ENCODE assay signal across 8 mouse cellular contexts in the genomic region with DNA sequence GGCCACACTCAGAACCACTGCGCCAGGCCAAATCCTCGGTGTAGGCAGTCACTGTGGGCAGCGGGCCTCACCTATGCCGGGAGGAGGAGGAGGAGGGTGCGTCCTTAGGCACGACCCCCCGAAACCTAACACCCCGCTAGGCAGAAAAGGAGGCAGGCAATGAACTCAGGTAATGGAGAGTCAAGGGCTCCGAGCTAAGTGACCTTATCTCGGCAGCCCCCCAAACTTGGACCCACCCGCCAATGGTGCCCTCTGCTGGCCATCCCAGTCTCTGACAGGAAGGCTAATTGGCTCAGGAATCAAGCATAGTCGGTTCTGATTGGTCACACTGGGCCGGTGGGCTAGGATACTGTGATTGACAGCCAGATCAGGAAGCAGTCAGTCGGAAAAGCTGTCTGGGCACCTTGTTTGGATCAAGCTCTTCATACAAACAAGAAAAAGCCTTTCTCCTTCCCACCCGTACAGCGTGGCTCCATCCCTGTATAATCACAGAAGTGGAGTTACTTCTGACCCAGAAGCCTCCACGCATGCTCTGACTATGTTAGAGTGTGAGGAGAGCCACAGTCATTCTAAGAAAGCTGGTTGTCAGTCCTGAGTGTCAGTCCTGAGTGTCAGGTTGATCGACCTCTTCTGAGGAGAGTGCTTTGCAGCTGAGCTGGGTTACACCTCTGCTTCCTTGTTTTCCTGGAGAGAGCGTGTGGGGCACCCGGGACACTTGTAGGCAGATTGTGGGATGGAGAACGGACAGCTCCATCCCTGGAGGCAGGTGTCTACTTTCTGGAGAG. TPM values are rescaled to one million over a fixed set of nuclear protein-coding genes. Genes with fewer than 3 reads are reported as not detected.
DNase-seq lines count a peak whose midpoint lies in the region; ATAC-seq lines count a peak whose summit lies in the region.

No protein-coding gene starts in this region.

- H3K27ac ChIP-seq in hindbrain, embryonic 11.5 days (ENCODE audit: low read depth, low read length), result no peak overlapping the region
- H3K27ac ChIP-seq in stomach, embryonic 15.5 days, result no peak overlapping the region

- peak; percentile 73; the same call in 1 of the 2 replicates for ATAC-seq in frontal cortex, adult (ENCODE audit: low TSS enrichment)
- peak; percentile 75 for ATAC-seq in hindbrain, embryonic 11.5 days (ENCODE audit: low FRiP score)
- ATAC-seq in stomach, embryonic 15.5 days (ENCODE audit: insufficient read depth, low FRiP score, low read depth), result peak; percentile 23; the same call in 1 of the 2 replicates

- H3K9ac ChIP-seq in hindbrain, embryonic 11.5 days (ENCODE audit: low read depth, low read length), result peak overlapping the region; percentile 29; the same call in 1 of the 2 replicates
- H3K9ac ChIP-seq in stomach, embryonic 15.5 days, result no peak overlapping the region

- WGBS in hindbrain, embryonic 11.5 days, result 26% methylated on average over 21 of the region's 21 CpGs
- 29% methylated on average over 21 of the region's 21 CpGs for WGBS in stomach, embryonic 15.5 days

- H3K36me3 ChIP-seq in hindbrain, embryonic 11.5 days (ENCODE audit: control insufficient read depth, insufficient read depth, low read length), result no peaks in the 10 kb centered on the region
- no peaks in the 10 kb centered on the region for H3K36me3 ChIP-seq in stomach, embryonic 15.5 days

- peak; percentile 75 for DNase-seq in WW6 (ENCODE audit: low read depth, low spot score)
- peak; percentile 80 for DNase-seq in cerebellum, adult 8-10 months
- peak; percentile 89 for DNase-seq in hindbrain, embryonic 11.5 days (ENCODE audit: low spot score)
- DNase-seq in layer of hippocampus, postnatal 36 days, result peak; percentile 62 to 71
- DNase-seq in lung, postnatal 36 days, result peak; percentile 88
- no peak for DNase-seq in c-Kit-positive CD71-positive TER-119-positive erythroid progenitor cells, embryonic 14.5 days (ENCODE audit: low spot score)

- H3K27me3 ChIP-seq in hindbrain, embryonic 11.5 days (ENCODE audit: control insufficient read depth, insufficient read depth, low read length), result no peaks in the 10 kb centered on the region; the same call in 1 of the 2 replicates
- H3K27me3 ChIP-seq in stomach, embryonic 15.5 days (replicated peaks), result no peaks in the 10 kb centered on the region

- H3K4me3 ChIP-seq in hindbrain, embryonic 11.5 days (ENCODE audit: low read depth, low read length), result 0 out of 2 replicates have a peak overlapping the region, but pooled peaks have one; percentile 13
- no peak overlapping the region for H3K4me3 ChIP-seq in stomach, embryonic 15.5 days (replicated peaks)

- peak overlapping the region; percentile 31 for H3K4me2 ChIP-seq in hindbrain, embryonic 11.5 days (replicated peaks; ENCODE audit: low read depth, low read length)
- H3K4me2 ChIP-seq in stomach, embryonic 15.5 days, result peak overlapping the region; percentile 27

- H3K4me1 ChIP-seq in hindbrain, embryonic 11.5 days (replicated peaks; ENCODE audit: control insufficient read depth, insufficient read depth, low read length), result peaks cover 9% of the 10 kb centered on the region; the same call in 1 of the 2 replicates
- peaks cover 30% of the 10 kb centered on the region for H3K4me1 ChIP-seq in stomach, embryonic 15.5 days

- no peaks in the 10 kb centered on the region for H3K9me3 ChIP-seq in hindbrain, embryonic 11.5 days (ENCODE audit: control insufficient read depth, low read length)
- no peaks in the 10 kb centered on the region for H3K9me3 ChIP-seq in stomach, embryonic 15.5 days

RNA-seq across cellular contexts. Expression of gene Slc38a10, which starts 18.3 kb away (rescaled TPM):
- polyA plus RNA-seq in hindbrain, embryonic 11.5 days (2014; fragmentation: Nextera tagmentation; extraction: Ambion mirVana), result 58.6 and 64.7 TPM in 2 replicates
- 10 to 100 TPM; 80.2 to 86.1 TPM for total RNA-seq in layer of hippocampus, postnatal 36 days (2021)
- polyA plus RNA-seq in stomach, embryonic 15.5 days (2015; fragmentation: Nextera tagmentation; extraction: Ambion mirVana), result 87.2 and 93.5 TPM in 2 replicates

Comparison
In these comparisons a context has a peak if more than half of its experiments do, and no peak if none do; other contexts are left out.
1. ATAC-seq: peak in every context shown above with its lines; median percentile 75 in hindbrain, embryonic 11.5 days; 73 in frontal cortex, adult; 23 in stomach, embryonic 15.5 days.